Mouse (Mus musculus): ENCODE data around the gene Ube2e1. TPM values are rescaled to one million over a fixed set of nuclear protein-coding genes. Genes with fewer than 3 reads are reported as not detected.

Ube2e1 gene
- polyA plus RNA-seq (2015; fragmentation: Nextera tagmentation; extraction: Ambion mirVana): 118 and 122 TPM in 2 replicates

GRCm38 (mm10) chr14:18331693-18332131 lies at the start of gene Ube2e1:
Gene Ube2e1 (minus strand): TSS chr14:18331859.
- peak within 1 kb of the TSS; percentile 98 for H3K9ac ChIP-seq (ENCODE audit: low read depth, low read length)
- no peaks in the 10 kb centered on the region for H3K36me3 ChIP-seq (ENCODE audit: insufficient read depth, low read length)
- peak; percentile 86 for DNase-seq (ENCODE audit: low spot score)
- no peak for TF ChIP-seq CTCF (IDR thresholded peaks at IDR 0.05; ENCODE audit: low read depth)
- peak within 1 kb of the TSS; percentile 89 for H3K27ac ChIP-seq
- H3K9me3 ChIP-seq (replicated peaks; ENCODE audit: low read length): no peaks in the 10 kb centered on the region
- peaks cover 14% of the 10 kb centered on the region for H3K4me1 ChIP-seq (replicated peaks; ENCODE audit: insufficient read depth, low read length)
- H3K4me2 ChIP-seq (ENCODE audit: low read length): peak within 1 kb of the TSS; percentile 93
- WGBS: 1% methylated on average over 39 of the region's 39 CpGs
- H3K27me3 ChIP-seq (ENCODE audit: insufficient read depth, low read length): no peaks in the 10 kb centered on the region
- peak; percentile 90 for ATAC-seq (replicated peaks; ENCODE audit: low FRiP score, low read depth)
- H3K4me3 ChIP-seq (replicated peaks; ENCODE audit: low read depth, low read length): peak within 1 kb of the TSS; percentile 90

- no peak for TF ChIP-seq CTCF (IDR thresholded peaks at IDR 0.05; ENCODE audit: low read depth)
- DNase-seq (ENCODE audit: low spot score): no peak
- WGBS: 41% methylated on average over 5 of the region's 5 CpGs
Observed at GRCm38 (mm10) chr14:18379841-18380240, 48.2 kb upstream of the Ube2e1 start.

GRCm38 (mm10) chr14:18377944-18378575 lies 46.4 kb upstream of the Ube2e1 start:
- no peak overlapping the region for H3K4me3 ChIP-seq (replicated peaks; ENCODE audit: low read depth, low read length)
- no peaks in the 10 kb centered on the region for H3K36me3 ChIP-seq (ENCODE audit: insufficient read depth, low read length)
- no peaks in the 10 kb centered on the region for H3K27me3 ChIP-seq (ENCODE audit: insufficient read depth, low read length)
- peak; percentile 60 for TF ChIP-seq CTCF (IDR thresholded peaks at IDR 0.05; ENCODE audit: low read depth)
- H3K9ac ChIP-seq (ENCODE audit: low read depth, low read length): no peak overlapping the region
- no peak overlapping the region for H3K4me2 ChIP-seq (ENCODE audit: low read length)
- no peaks in the 10 kb centered on the region for H3K4me1 ChIP-seq (replicated peaks; ENCODE audit: insufficient read depth, low read length)
- H3K27ac ChIP-seq: no peak overlapping the region
- no peaks in the 10 kb centered on the region for H3K9me3 ChIP-seq (replicated peaks; ENCODE audit: low read length)
- DNase-seq (ENCODE audit: low spot score): peak; percentile 28
- 38% methylated on average over 8 of the region's 8 CpGs for WGBS
- no peak for ATAC-seq (replicated peaks; ENCODE audit: low FRiP score, low read depth)

More at GRCm38 (mm10) chr14:18379841-18380240, 48.2 kb upstream of the Ube2e1 start:
- Histone ChIP-seq H3K9me3 (replicated peaks; ENCODE audit: low read length) (no peaks in the 10 kb centered on the region), H3K27ac (no peak overlapping the region), H3K4me3 (replicated peaks; ENCODE audit: low read depth, low read length) (no peak overlapping the region), H3K4me1 (replicated peaks; ENCODE audit: insufficient read depth, low read length) (no peaks in the 10 kb centered on the region), H3K36me3 (ENCODE audit: insufficient read depth, low read length) (no peaks in the 10 kb centered on the region), H3K9ac (ENCODE audit: low read depth, low read length) (no peak overlapping the region), H3K27me3 (ENCODE audit: insufficient read depth, low read length) (no peaks in the 10 kb centered on the region), H3K4me2 (ENCODE audit: low read length) (no peak overlapping the region)
- no peak for ATAC-seq (replicated peaks; ENCODE audit: low FRiP score, low read depth)

- Histone ChIP-seq H3K4me2 (ENCODE audit: low read length) (no peak overlapping the region), H3K4me1 (replicated peaks; ENCODE audit: insufficient read depth, low read length) (no peaks in the 10 kb centered on the region), H3K4me3 (replicated peaks; ENCODE audit: low read depth, low read length) (no peak overlapping the region), H3K9me3 (replicated peaks; ENCODE audit: low read length) (no peaks in the 10 kb centered on the region), H3K36me3 (ENCODE audit: insufficient read depth, low read length) (no peaks in the 10 kb centered on the region), H3K27me3 (ENCODE audit: insufficient read depth, low read length) (no peaks in the 10 kb centered on the region), H3K9ac (ENCODE audit: low read depth, low read length) (no peak overlapping the region), H3K27ac (no peak overlapping the region)
- WGBS: 71% methylated on average over 3 of the region's 3 CpGs
- no peak for TF ChIP-seq CTCF (IDR thresholded peaks at IDR 0.05; ENCODE audit: low read depth)
- DNase-seq (ENCODE audit: low spot score) (no peak), ATAC-seq (replicated peaks; ENCODE audit: low FRiP score, low read depth) (no peak)
Observed at GRCm38 (mm10) chr14:18376206-18376605, 44.5 kb upstream of the Ube2e1 start.

- H3K4me1 ChIP-seq (replicated peaks; ENCODE audit: insufficient read depth, low read length): no peaks in the 10 kb centered on the region
- no peak overlapping the region for H3K4me2 ChIP-seq (ENCODE audit: low read length)
- no peak overlapping the region for H3K4me3 ChIP-seq (replicated peaks; ENCODE audit: low read depth, low read length)
- no peak overlapping the region for H3K27ac ChIP-seq
- ATAC-seq (replicated peaks; ENCODE audit: low FRiP score, low read depth) (no peak), DNase-seq (ENCODE audit: low spot score) (peak; percentile 31)
- H3K36me3 ChIP-seq (ENCODE audit: insufficient read depth, low read length): no peaks in the 10 kb centered on the region
- TF ChIP-seq CTCF (IDR thresholded peaks at IDR 0.05; ENCODE audit: low read depth): no peak
- H3K9me3 ChIP-seq (replicated peaks; ENCODE audit: low read length): no peaks in the 10 kb centered on the region
- 41% methylated on average over 6 of the region's 6 CpGs for WGBS
- no peak overlapping the region for H3K9ac ChIP-seq (ENCODE audit: low read depth, low read length)
- H3K27me3 ChIP-seq (ENCODE audit: insufficient read depth, low read length): no peaks in the 10 kb centered on the region
Observed at GRCm38 (mm10) chr14:18373758-18374405, 42.2 kb upstream of the Ube2e1 start.

- TF ChIP-seq CTCF (IDR thresholded peaks at IDR 0.05; ENCODE audit: low read depth): no peak
- ATAC-seq (replicated peaks; ENCODE audit: low FRiP score, low read depth): no peak
- 80% methylated on average over 9 of the region's 9 CpGs for WGBS
- Histone ChIP-seq H3K27me3 (ENCODE audit: insufficient read depth, low read length) (no peaks in the 10 kb centered on the region), H3K9me3 (replicated peaks; ENCODE audit: low read length) (no peaks in the 10 kb centered on the region), H3K27ac (no peak overlapping the region), H3K36me3 (ENCODE audit: insufficient read depth, low read length) (no peaks in the 10 kb centered on the region), H3K4me3 (replicated peaks; ENCODE audit: low read depth, low read length) (no peak overlapping the region), H3K9ac (ENCODE audit: low read depth, low read length) (no peak overlapping the region), H3K4me1 (replicated peaks; ENCODE audit: insufficient read depth, low read length) (no peaks in the 10 kb centered on the region), H3K4me2 (ENCODE audit: low read length) (no peak overlapping the region)
- no peak for DNase-seq (ENCODE audit: low spot score)
Observed at GRCm38 (mm10) chr14:18372761-18373610, 41.3 kb upstream of the Ube2e1 start.

Measured in kidney, postnatal 0 days (tissue).